Mouse (Mus musculus): ENCODE results near the gene Svbp. TPM values are rescaled to one million over a fixed set of nuclear protein-coding genes. Genes with fewer than 3 reads are reported as not detected.

Svbp gene
- 10 to 100 TPM; 79.0 to 93.5 TPM for polyA plus RNA-seq (2017; shearing (Covaris generic))

GRCm38 (mm10) chr4:119194909-119195581 is at the start of gene Svbp:
Gene Svbp, plus strand, starts transcription at chr4:119195306.

GRCm38 (mm10) chr4:119173851-119174453 is 21.2 kb upstream of the Svbp start, which contains the start of gene Zfp691:
Gene Zfp691, minus strand, starts transcription at chr4:119174195.

GRCm38 (mm10) chr4:119189864-119190263 is 5.2 kb upstream of the Svbp start, which contains the start of gene Ermap:
Gene Ermap, minus strand, starts transcription at chr4:119190011.

GRCm38 (mm10) chr4:119218169-119218568 is 23.1 kb downstream of the Svbp start, which contains the start of gene Tmem269:
Gene Tmem269, minus strand, starts transcription at chr4:119218217.

GRCm38 (mm10) chr4:119232410-119233255 is 37.5 kb downstream of the Svbp start, which contains the start of the genes AU022252 and P3h1:
Gene AU022252, minus strand, starts transcription at chr4:119232712.
Gene P3h1, plus strand, starts transcription at chr4:119232915.

Other genes starting within 250 kb of the Svbp start
- gene Lao1, start 233.7 kb upstream of the Svbp start, polyA plus RNA-seq (2017; shearing (Covaris generic)) = not detected
- gene Slc2a1, start 86.6 kb upstream of the Svbp start, polyA plus RNA-seq (2017; shearing (Covaris generic)) = 10 to 100 TPM; 39.4 to 47.3 TPM
- gene Zfp691, start 21.1 kb upstream of the Svbp start, polyA plus RNA-seq (2017; shearing (Covaris generic)) = 1 to 10 TPM; 1.4 to 2.5 TPM
- gene Ermap, start 5.3 kb upstream of the Svbp start, polyA plus RNA-seq (2017; shearing (Covaris generic)) = 1 to 10 TPM; 1.2 to 2.0 TPM
- gene Tmem269, start 22.9 kb downstream of the Svbp start, polyA plus RNA-seq (2017; shearing (Covaris generic)) = under 1 TPM in 1 of 2 experiments, not detected in 1; 0.32 TPM
- gene AU022252, start 37.4 kb downstream of the Svbp start, polyA plus RNA-seq (2017; shearing (Covaris generic)) = 10 to 100 TPM; 14.7 to 16.6 TPM
- 1 to 10 TPM; 1.2 to 3.0 TPM for gene P3h1, start 37.6 kb downstream of the Svbp start, polyA plus RNA-seq (2017; shearing (Covaris generic))
- gene Cldn19, start 60.1 kb downstream of the Svbp start, polyA plus RNA-seq (2017; shearing (Covaris generic)) = not detected
- 100 to 1,000 TPM; 448 to 464 TPM for gene Ybx1, start 99.3 kb downstream of the Svbp start, polyA plus RNA-seq (2017; shearing (Covaris generic))
- 10 to 100 TPM; 40.2 to 56.6 TPM for gene Ppih, start 125.2 kb downstream of the Svbp start, polyA plus RNA-seq (2017; shearing (Covaris generic))
- gene Ccdc30, start 220.2 kb downstream of the Svbp start, polyA plus RNA-seq (2017; shearing (Covaris generic)) = 10 to 100 TPM in 1 of 2 experiments, 1 to 10 TPM in 1; 4.9 to 10.8 TPM
- gene Ppcs, start 227.1 kb downstream of the Svbp start, polyA plus RNA-seq (2017; shearing (Covaris generic)) = 10 to 100 TPM; 61.9 to 64.7 TPM
- under 1 TPM in 1 of 2 experiments, not detected in 1; 0.47 TPM for gene Zmynd12, start 227.5 kb downstream of the Svbp start, polyA plus RNA-seq (2017; shearing (Covaris generic))